In genomic region chr10:53045931-53046330, GRCm38 (mm10) we compare ENCODE assay signal across 14 mouse cellular contexts.
"Had no signal": no experiment of that assay in that cellular context is flagged by ENCODE, and none has a peak within 500 bp of the region (broad histone marks: within the 10 kb centered on the region; RNA-seq: fewer than 3 reads in every experiment).

No protein-coding gene starts in this region.

- H3K36me3 ChIP-seq: liver, embryonic 12.5 days; midbrain, embryonic 12.5 days; neural tube, embryonic 12.5 days; stomach, embryonic 15.5 days had no signal

- H3K27ac ChIP-seq: liver, embryonic 12.5 days; liver, embryonic 14.5 days; midbrain, embryonic 12.5 days; neural tube, embryonic 12.5 days; stomach, embryonic 15.5 days; stomach, postnatal 0 days had no signal

- H3K9me3 ChIP-seq: liver, embryonic 12.5 days; midbrain, embryonic 12.5 days; neural tube, embryonic 12.5 days; stomach, embryonic 15.5 days had no signal

- DNase-seq: lung, adult 18-20 months; lung, postnatal 10 days; lung, postnatal 4 days; right cerebral cortex, postnatal 14 days; thymus, adult 2 months; thymus, postnatal 25 days; thymus, postnatal 4 days had no signal

- H3K4me1 ChIP-seq: liver, embryonic 12.5 days; midbrain, embryonic 12.5 days; neural tube, embryonic 12.5 days; stomach, embryonic 15.5 days had no signal

- H3K4me3 ChIP-seq: liver, embryonic 12.5 days; midbrain, embryonic 12.5 days; neural tube, embryonic 12.5 days; stomach, embryonic 15.5 days had no signal

- H3K27me3 ChIP-seq: liver, embryonic 12.5 days; midbrain, embryonic 12.5 days; neural tube, embryonic 12.5 days; stomach, embryonic 15.5 days had no signal

- H3K4me2 ChIP-seq: liver, embryonic 12.5 days; lung, embryonic 14.5 days; midbrain, embryonic 12.5 days; neural tube, embryonic 12.5 days; stomach, embryonic 15.5 days had no signal

- ATAC-seq: liver, embryonic 12.5 days had no signal

- H3K9ac ChIP-seq: liver, embryonic 12.5 days; liver, embryonic 14.5 days; lung, embryonic 14.5 days; midbrain, embryonic 12.5 days; neural tube, embryonic 12.5 days; stomach, embryonic 15.5 days had no signal
